Mouse (Mus musculus) bone marrow macrophage, adult 2 months (primary cell): Measurements from ENCODE around the gene Grk1.

Source experiments
- CTCF ChIP-seq: IDR thresholded peaks from 2 replicates; pipeline ENCODE4 v1.5.1; 2012; ENCODE audit warnings: low read depth, mild to moderate bottlenecking, low read length, moderate library complexity
- POLR2A ChIP-seq: IDR thresholded peaks from 2 replicates; pipeline ENCODE4 v1.6.1; 2012; ENCODE audit warnings: mild to moderate bottlenecking, low read depth, low read length, borderline replicate concordance

GRCm38 (mm10) chr8:13411597-13411996, 6.7 kb downstream of the Grk1 start:
- TF ChIP-seq POLR2A (no peak), CTCF (peak; percentile 79)
